Mouse (Mus musculus) liver, embryonic 18 days (tissue): ENCODE measurements around the gene Gm3252. TPM values are rescaled to one million over a fixed set of nuclear protein-coding genes. Genes with fewer than 3 reads are reported as not detected.

ENCODE experiments used
- polyA plus RNA-seq: library from polyadenylated mRNA; depleted of rRNA; stranded (reverse); fragments of >200 nt; gene quantifications from 2 replicates; pipeline ENCODE4 v1.2.3, GENCODE M21; 2012; rRNA removed

Gene Gm3252
- not detected in 2 replicates for polyA plus RNA-seq

DNA sequence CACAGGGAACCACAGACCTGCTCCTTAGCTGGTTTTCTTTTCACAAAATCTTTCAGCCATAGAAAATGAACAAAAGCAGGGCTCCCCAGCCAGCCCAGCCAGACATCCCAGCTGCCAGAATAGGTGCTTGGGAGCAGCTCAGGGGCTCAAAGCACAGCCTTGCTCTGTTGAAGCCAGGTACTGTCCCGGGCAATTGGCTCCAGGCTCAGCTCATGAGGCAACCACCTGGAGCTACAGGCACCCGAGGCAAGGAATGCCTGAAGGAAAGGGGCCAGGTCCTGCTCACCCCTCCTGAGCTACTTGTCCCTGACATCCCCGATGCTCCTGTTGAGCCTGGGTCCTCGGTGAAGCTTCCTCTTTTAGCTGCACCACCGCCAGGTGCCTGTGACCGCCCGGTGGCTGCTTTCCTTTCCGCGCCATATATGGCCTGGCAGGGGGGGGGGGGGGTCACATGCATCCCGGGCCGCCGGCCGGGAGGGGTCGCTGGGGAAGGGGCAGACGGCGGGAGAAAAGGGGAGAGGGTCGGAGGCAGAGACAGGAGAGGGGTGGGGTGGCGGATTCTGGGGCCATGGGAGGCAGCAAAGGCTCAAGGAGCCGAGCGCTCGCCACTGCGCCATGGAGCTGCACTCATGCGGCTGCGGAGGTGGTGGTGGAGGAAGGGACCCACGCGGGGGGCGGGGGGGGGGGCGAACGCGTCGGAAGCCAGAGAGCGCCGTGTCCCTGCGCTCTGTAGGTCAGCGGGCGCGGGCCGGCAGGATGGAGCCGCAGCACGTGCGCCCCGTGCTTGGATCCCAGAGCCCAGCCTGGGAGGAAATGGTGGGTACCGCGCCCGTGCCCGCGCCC, at the start of gene Gm3252:
Gene Gm3252 (plus strand): TSS at position 738 of the 843 bp plus-strand sequence.

DNA sequence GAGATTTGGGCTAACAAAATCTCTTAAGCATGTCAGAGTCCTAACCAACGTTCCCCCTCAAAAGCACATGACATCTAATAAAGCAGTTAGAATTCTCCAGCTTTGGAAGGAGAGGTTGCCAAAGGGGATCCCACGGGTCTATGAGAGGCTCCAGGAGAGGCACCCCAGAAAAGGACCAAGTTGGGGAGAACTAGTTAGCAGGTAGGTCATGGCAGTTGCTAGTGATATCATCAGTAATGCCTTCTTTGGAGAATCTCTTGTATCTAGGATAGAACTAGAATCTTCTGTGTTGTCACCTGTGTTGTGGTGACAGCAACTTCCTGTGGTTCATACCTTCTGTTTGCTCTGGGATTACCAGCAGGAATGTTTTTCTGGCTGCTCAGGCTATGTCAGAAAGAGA, 17.6 kb upstream of the Gm3252 start, which contains the start of gene Gm7876:
Gene Gm7876 (plus strand): TSS at position 301 of the 400 bp plus-strand sequence.

DNA sequence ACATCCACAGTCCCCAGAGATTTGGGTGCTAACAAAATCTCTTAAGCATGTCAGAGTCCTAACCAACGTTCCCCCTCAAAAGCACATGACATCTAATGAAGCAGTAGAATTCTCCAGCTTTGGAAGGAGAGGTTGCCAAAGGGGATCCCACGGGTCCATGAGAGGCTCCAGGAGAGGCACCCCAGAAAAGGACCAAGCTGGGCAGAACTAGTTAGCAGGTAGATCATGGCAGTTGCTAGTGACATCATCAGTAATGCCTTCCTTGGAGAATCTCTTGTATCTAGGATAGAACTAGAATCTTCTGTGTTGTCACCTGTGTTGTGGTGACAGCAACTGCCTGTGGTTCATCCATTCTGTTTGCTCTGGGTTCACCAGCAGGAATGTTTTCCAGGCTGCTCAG, 49.5 kb downstream of the Gm3252 start, which contains the start of gene Gm9602:
Gene Gm9602 (plus strand): TSS at position 301 of the 400 bp plus-strand sequence.

Other genes starting within 250 kb of the Gm3252 start
- not detected in 2 replicates for gene Gm3182, start 245.0 kb upstream of the Gm3252 start, polyA plus RNA-seq
- not detected in 2 replicates for gene Gm3047, start 171.4 kb upstream of the Gm3252 start, polyA plus RNA-seq
- not detected in 2 replicates for gene Gm8159, start 94.4 kb upstream of the Gm3252 start, polyA plus RNA-seq
- gene Gm3239, start 62.6 kb upstream of the Gm3252 start, polyA plus RNA-seq, result not detected in 2 replicates
- not detected in 2 replicates for gene Gm7876, start 17.5 kb upstream of the Gm3252 start, polyA plus RNA-seq
- gene Gm9602, start 49.6 kb downstream of the Gm3252 start, polyA plus RNA-seq, result not detected in 2 replicates
- not detected in 2 replicates for gene Gm3269, start 111.3 kb downstream of the Gm3252 start, polyA plus RNA-seq
- gene Gm3264, start 128.8 kb downstream of the Gm3252 start, polyA plus RNA-seq, result not detected in 2 replicates
- gene Gm3278, start 165.6 kb downstream of the Gm3252 start, polyA plus RNA-seq, result not detected in 2 replicates